Mouse (Mus musculus): ENCODE data around the gene Zfp712. TPM values are rescaled to one million over a fixed set of nuclear protein-coding genes. Genes with fewer than 3 reads are reported as not detected.

Zfp712 gene
- polyA plus RNA-seq, 1 experiment from 2014 or later = 0.80 TPM

- no peak overlapping the region for H3K27ac ChIP-seq (ENCODE audit: low read length)
- 78% methylated on average over 2 of the region's 2 CpGs for WGBS (ENCODE audit: insufficient replicate concordance)
- peaks cover 11% of the 10 kb centered on the region for H3K36me3 ChIP-seq (ENCODE audit: control insufficient read depth, insufficient read depth)
- peaks cover 2% of the 10 kb centered on the region; the same call in 1 of the 2 replicates for H3K4me1 ChIP-seq (ENCODE audit: control insufficient read depth, low read depth, low read length)
- no peak for ATAC-seq (ENCODE audit: low read depth)
- no peaks in the 10 kb centered on the region for H3K9me3 ChIP-seq (replicated peaks; ENCODE audit: control insufficient read depth, low read length)
- no peak overlapping the region for H3K4me3 ChIP-seq (ENCODE audit: low read depth, low read length)
- H3K9ac ChIP-seq (ENCODE audit: low read depth, low read length) = no peak overlapping the region
- no peaks in the 10 kb centered on the region for H3K27me3 ChIP-seq (ENCODE audit: control insufficient read depth, insufficient read depth, low read depth, low read length)
- H3K4me2 ChIP-seq (ENCODE audit: low read depth, low read length) = no peak overlapping the region
Measured at GRCm38 (mm10) chr13:67077244-67077643, 16.3 kb upstream of the Zfp712 start.

- H3K4me3 ChIP-seq (ENCODE audit: low read depth, low read length) = no peak overlapping the region
- no peak overlapping the region for H3K27ac ChIP-seq (ENCODE audit: low read length)
- H3K9me3 ChIP-seq (replicated peaks; ENCODE audit: control insufficient read depth, low read length) = no peaks in the 10 kb centered on the region; the same call in 1 of the 2 replicates
- no peak for ATAC-seq (ENCODE audit: low read depth)
- H3K4me2 ChIP-seq (ENCODE audit: low read depth, low read length) = no peak overlapping the region
- H3K36me3 ChIP-seq (ENCODE audit: control insufficient read depth, insufficient read depth) = peaks cover 24% of the 10 kb centered on the region
- no peak overlapping the region for H3K9ac ChIP-seq (ENCODE audit: low read depth, low read length)
- WGBS (ENCODE audit: insufficient replicate concordance) = 81% methylated on average over 2 of the region's 2 CpGs
- no peaks in the 10 kb centered on the region for H3K4me1 ChIP-seq (ENCODE audit: control insufficient read depth, low read depth, low read length)
- H3K27me3 ChIP-seq (ENCODE audit: control insufficient read depth, insufficient read depth, low read depth, low read length) = no peaks in the 10 kb centered on the region
Measured at GRCm38 (mm10) chr13:67072786-67073185, 11.8 kb upstream of the Zfp712 start.

DNA sequence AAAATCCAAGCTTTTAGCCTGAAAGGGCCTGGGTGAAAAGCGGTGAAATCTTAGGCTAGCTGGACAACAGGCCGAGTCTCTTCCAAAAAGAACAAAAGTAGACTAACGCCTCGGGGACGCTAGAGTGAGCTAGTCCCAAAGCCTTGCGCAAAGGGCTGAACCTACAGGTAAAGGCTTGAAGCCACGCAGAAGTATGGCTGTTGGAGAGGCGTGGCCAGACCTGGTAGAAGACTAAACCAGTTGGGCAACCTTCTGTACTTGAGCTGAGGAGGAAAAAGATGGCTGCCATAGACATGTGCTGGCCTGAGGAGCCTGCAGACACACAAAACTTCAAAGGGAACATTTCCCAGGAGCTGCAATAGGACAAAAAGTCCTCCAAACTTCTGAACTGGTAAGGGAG is 4.4 kb upstream of the Zfp712 start:
- no peaks in the 10 kb centered on the region for H3K27me3 ChIP-seq (ENCODE audit: control insufficient read depth, insufficient read depth, low read depth, low read length)
- no peak overlapping the region for H3K27ac ChIP-seq (ENCODE audit: low read length)
- no peak overlapping the region for H3K9ac ChIP-seq (ENCODE audit: low read depth, low read length)
- no peak overlapping the region for H3K4me2 ChIP-seq (ENCODE audit: low read depth, low read length)
- no peak overlapping the region for H3K4me3 ChIP-seq (ENCODE audit: low read depth, low read length)
- ATAC-seq (ENCODE audit: low read depth) = no peak
- H3K4me1 ChIP-seq (ENCODE audit: control insufficient read depth, low read depth, low read length) = no peaks in the 10 kb centered on the region
- peaks cover 4% of the 10 kb centered on the region for H3K36me3 ChIP-seq (ENCODE audit: control insufficient read depth, insufficient read depth)
- 72% methylated on average over 8 of the region's 8 CpGs for WGBS (ENCODE audit: insufficient replicate concordance)
- no peaks in the 10 kb centered on the region for H3K9me3 ChIP-seq (replicated peaks; ENCODE audit: control insufficient read depth, low read length)

DNA sequence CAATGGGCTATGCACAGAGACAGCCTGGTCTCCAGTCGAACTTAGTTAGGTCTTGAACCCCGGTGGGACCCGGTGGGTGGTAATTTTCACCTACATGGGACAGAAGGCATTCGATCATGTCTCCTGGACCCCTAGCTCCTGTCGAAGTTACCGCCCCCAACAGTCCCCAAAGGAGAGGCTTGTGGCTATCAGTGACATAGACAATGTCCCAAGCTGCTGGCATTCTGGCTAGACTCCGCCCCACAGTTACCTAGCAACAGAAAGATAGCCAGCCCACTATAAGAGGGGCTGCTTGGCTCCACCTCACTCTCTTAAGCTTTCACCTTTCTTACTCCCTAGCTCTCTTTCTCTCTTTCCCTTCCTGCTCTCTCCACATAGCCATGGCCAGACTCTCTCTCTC is 1.5 kb upstream of the Zfp712 start:
- Histone ChIP-seq H3K4me2 (ENCODE audit: low read depth, low read length) (no peak overlapping the region), H3K9me3 (replicated peaks; ENCODE audit: control insufficient read depth, low read length) (no peaks in the 10 kb centered on the region), H3K27me3 (ENCODE audit: control insufficient read depth, insufficient read depth, low read depth, low read length) (no peaks in the 10 kb centered on the region), H3K27ac (ENCODE audit: low read length) (no peak overlapping the region), H3K36me3 (ENCODE audit: control insufficient read depth, insufficient read depth) (no peaks in the 10 kb centered on the region), H3K4me3 (ENCODE audit: low read depth, low read length) (no peak overlapping the region), H3K9ac (ENCODE audit: low read depth, low read length) (no peak overlapping the region), H3K4me1 (ENCODE audit: control insufficient read depth, low read depth, low read length) (peaks cover 4% of the 10 kb centered on the region; the same call in 1 of the 2 replicates)
- ATAC-seq (ENCODE audit: low read depth) = no peak
- 54% methylated on average over 7 of the region's 7 CpGs for WGBS (ENCODE audit: insufficient replicate concordance)

- Histone ChIP-seq H3K27ac (ENCODE audit: low read length) (peak overlapping the region; percentile 88), H3K4me2 (ENCODE audit: low read depth, low read length) (peak overlapping the region; percentile 70), H3K4me1 (ENCODE audit: control insufficient read depth, low read depth, low read length) (peaks cover 4% of the 10 kb centered on the region; the same call in 1 of the 2 replicates), H3K36me3 (ENCODE audit: control insufficient read depth, insufficient read depth) (no peaks in the 10 kb centered on the region), H3K27me3 (ENCODE audit: control insufficient read depth, insufficient read depth, low read depth, low read length) (no peaks in the 10 kb centered on the region), H3K4me3 (ENCODE audit: low read depth, low read length) (peak overlapping the region; percentile 70), H3K9ac (ENCODE audit: low read depth, low read length) (peak overlapping the region; percentile 68), H3K9me3 (replicated peaks; ENCODE audit: control insufficient read depth, low read length) (no peaks in the 10 kb centered on the region)
- peak; percentile 14 for ATAC-seq (ENCODE audit: low read depth)
- WGBS (ENCODE audit: insufficient replicate concordance) = 5% methylated on average over 12 of the region's 12 CpGs
Measured at GRCm38 (mm10) chr13:67060161-67060785, 697 bp downstream of the Zfp712 start.

Other genes with a start within 250 kb of the Zfp712 start
- gene Gm10767, start 156.3 kb downstream of the Zfp712 start, polyA plus RNA-seq (2015; fragmentation: Nextera tagmentation; extraction: Ambion mirVana) = 0.30 and 0.32 TPM in 2 replicates
- 0.60 and 0.83 TPM in 2 replicates for gene Zfp708, start 36.8 kb upstream of the Zfp712 start, polyA plus RNA-seq (2015; fragmentation: Nextera tagmentation; extraction: Ambion mirVana)
- 1.1 and 1.2 TPM in 2 replicates for gene Gm28557, start 47.4 kb upstream of the Zfp712 start, polyA plus RNA-seq (2015; fragmentation: Nextera tagmentation; extraction: Ambion mirVana)
- 0.17 and 0.26 TPM in 2 replicates for gene Rslcan18, start 55.1 kb upstream of the Zfp712 start, polyA plus RNA-seq (2015; fragmentation: Nextera tagmentation; extraction: Ambion mirVana)
- 0.44 and 0.49 TPM in 2 replicates for gene Zfp759, start 60.5 kb upstream of the Zfp712 start, polyA plus RNA-seq (2015; fragmentation: Nextera tagmentation; extraction: Ambion mirVana)
- 1.3 TPM in 2 replicates for gene Rsl1, start 112.0 kb upstream of the Zfp712 start, polyA plus RNA-seq (2015; fragmentation: Nextera tagmentation; extraction: Ambion mirVana)
- 0.28 and 0.35 TPM in 2 replicates for gene Zfp455, start 133.3 kb upstream of the Zfp712 start, polyA plus RNA-seq (2015; fragmentation: Nextera tagmentation; extraction: Ambion mirVana)
- 0.41 and 0.50 TPM in 2 replicates for gene Zfp458, start 217.3 kb upstream of the Zfp712 start, polyA plus RNA-seq (2015; fragmentation: Nextera tagmentation; extraction: Ambion mirVana)
- gene Zfp457, start 245.3 kb upstream of the Zfp712 start, polyA plus RNA-seq (2015; fragmentation: Nextera tagmentation; extraction: Ambion mirVana) = 0.46 TPM in 1 of 2 replicates, not detected in the other

Measured in liver, embryonic 16.5 days (tissue).